Mouse (Mus musculus): ENCODE data around the gene Tbl1x.

The Tbl1x gene

DNA sequence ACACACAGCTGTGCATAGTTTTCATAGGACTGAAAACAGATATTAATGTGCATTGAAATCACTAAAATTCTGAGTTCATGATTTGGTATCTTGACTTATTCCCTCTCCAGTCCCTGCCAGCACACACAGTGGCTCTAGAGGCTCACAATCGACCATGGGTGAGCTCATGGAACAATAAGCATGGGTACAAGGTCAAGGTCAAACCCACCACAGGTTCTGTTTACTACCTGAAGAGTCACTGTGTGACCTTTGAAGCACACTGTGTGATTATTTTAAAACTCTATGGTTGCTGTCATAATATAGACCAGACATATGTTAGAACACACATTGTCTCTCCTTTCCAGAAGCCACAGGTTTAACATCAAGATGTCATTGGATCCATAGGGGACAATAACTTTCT lies 96.7 kb downstream of the Tbl1x start:
- DNase-seq (ENCODE audit: low read depth, low spot score) = no peak

- DNase-seq (ENCODE audit: low read depth, low spot score) = peak; percentile 70
These were observed 98.3 kb downstream of the Tbl1x start for GRCm38 (mm10) chrX:77608947-77609703.

- DNase-seq (ENCODE audit: low read depth, low spot score) = no peak
These were observed 101.1 kb downstream of the Tbl1x start for GRCm38 (mm10) chrX:77611938-77612337.

GRCm38 (mm10) chrX:77613041-77613440 lies 102.2 kb downstream of the Tbl1x start:
- no peak for DNase-seq (ENCODE audit: low read depth, low spot score)

- DNase-seq (ENCODE audit: low read depth, low spot score) = peak; percentile 4
These were observed 105.0 kb downstream of the Tbl1x start for GRCm38 (mm10) chrX:77615735-77616293.

DNA sequence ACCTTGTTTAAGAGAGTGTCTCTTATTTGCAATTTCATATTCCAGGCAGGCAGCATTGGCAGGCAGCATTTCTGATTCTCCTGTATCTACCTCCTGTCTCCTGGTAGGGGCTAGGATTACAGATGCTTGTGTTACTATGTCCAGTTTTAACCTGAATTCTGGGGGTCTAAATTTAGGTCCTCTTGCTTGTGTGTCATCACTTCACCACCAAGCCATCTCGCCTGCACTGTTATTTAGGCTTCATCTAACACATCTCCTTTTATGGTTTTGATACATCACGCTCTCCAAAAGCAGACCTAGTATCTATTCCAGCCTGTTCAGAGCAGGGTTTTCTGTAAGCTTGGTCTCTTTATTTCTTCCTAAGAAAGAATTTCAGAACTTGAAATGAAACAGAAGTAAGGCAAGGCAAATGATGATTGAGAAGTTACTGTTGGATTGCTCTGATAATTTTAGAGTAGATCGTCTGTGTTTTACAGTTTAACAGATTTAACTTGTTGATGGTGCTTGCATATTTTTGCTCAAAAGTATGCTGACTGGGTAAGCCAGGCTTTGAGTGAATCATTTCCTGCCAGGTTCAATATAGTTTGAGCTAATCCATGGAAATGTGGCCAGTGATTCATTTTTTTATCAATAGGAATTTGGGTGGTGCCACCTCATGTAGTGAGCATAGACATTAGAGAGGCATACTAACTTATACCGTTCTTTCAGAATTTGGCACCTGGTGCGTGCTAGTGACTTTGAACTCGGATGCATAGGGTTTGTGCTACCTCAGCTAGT lies 106.7 kb downstream of the Tbl1x start:
- no peak for DNase-seq (ENCODE audit: low read depth, low spot score)

GRCm38 (mm10) chrX:77630439-77630838 lies 119.6 kb downstream of the Tbl1x start:
- no peak for DNase-seq (ENCODE audit: low read depth, low spot score)

GRCm38 (mm10) chrX:77636499-77636898 lies 125.7 kb downstream of the Tbl1x start:
- DNase-seq (ENCODE audit: low read depth, low spot score) = no peak

GRCm38 (mm10) chrX:77638076-77638475 lies 127.3 kb downstream of the Tbl1x start:
- peak; percentile 35 for DNase-seq (ENCODE audit: low read depth, low spot score)

- no peak for DNase-seq (ENCODE audit: low read depth, low spot score)
These were observed 129.5 kb downstream of the Tbl1x start for GRCm38 (mm10) chrX:77640301-77640700.

DNA sequence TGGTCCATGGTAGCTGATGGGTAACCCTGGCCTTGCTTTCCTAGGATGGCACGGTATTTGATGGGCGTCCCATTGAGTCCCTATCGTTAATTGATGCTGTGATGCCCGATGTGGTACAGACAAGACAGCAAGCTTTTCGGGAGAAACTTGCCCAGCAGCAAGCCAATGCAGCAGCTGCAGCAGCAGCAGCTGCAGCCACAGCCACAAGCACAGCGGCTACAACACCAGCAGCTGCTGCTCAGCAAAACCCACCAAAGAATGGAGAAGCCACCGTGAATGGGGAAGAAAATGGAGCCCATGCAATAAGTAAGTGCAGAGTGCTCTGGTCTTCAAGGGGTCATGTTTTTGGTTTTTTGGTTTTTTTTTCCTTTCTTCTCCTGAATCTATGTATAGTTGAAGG lies 135.4 kb downstream of the Tbl1x start:
- no peak for DNase-seq (ENCODE audit: low read depth, low spot score)

DNA sequence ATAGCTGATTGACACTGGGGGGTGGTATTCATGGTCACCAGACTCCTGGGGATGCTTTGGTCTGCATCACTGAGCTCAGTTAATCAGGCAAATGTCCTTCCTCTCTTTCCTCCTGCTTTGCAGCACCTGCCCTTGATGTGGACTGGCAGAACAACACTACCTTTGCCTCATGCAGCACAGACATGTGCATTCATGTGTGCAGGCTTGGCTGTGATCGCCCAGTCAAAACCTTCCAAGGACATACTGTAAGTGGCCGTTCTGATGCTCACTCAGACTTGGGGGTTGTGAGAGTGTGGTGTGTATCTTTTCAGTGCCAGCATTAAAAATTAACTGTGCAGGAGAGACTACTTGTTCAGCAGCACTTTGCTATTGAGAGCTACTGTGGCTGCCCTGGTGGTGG lies 139.4 kb downstream of the Tbl1x start:
- no peak for DNase-seq (ENCODE audit: low read depth, low spot score)

GRCm38 (mm10) chrX:77662030-77662429 lies 151.2 kb downstream of the Tbl1x start:
- no peak for DNase-seq (ENCODE audit: low read depth, low spot score)

- no peak for DNase-seq (ENCODE audit: low read depth, low spot score)
These were observed 152.5 kb downstream of the Tbl1x start for GRCm38 (mm10) chrX:77663276-77663675.

DNA sequence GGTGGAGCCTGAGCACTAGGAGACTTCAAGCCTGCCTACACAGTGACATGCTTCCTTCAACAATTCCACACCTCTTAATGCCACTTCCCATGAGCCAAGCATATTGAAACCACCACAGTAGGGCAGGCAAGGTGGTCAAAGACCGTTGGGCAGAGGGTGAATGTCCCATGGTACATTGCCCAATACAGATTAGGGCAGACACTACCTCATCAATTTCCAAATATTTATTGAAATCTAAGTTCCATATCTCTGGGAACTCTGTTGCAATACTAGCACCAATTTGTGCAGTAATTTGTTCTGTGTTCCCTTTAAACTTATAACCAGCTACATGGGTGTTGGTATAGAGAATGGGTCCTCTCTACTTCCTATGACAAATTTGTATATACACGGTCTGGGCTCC lies 154.2 kb downstream of the Tbl1x start:
- no peak for DNase-seq (ENCODE audit: low read depth, low spot score)

DNA sequence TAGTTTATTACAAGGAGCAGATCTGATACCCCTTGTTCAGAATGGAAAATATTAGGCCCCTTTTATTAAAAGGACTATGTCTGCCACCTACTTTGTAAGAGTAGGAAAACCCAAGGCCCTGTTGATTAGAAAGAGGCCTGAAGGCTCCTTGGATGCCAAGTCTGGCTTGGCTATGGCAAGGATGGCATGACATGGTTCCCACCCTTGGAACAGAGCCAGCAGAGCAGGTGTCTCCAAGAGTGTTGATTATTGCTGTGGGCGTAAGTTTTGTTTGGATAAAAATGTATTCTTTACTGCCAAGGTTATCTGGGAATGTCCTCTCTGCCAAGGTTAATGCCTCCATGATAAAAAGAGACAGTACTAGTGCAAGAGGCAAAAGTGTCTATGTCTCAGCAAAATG lies 156.1 kb downstream of the Tbl1x start:
- no peak for DNase-seq (ENCODE audit: low read depth, low spot score)

DNA sequence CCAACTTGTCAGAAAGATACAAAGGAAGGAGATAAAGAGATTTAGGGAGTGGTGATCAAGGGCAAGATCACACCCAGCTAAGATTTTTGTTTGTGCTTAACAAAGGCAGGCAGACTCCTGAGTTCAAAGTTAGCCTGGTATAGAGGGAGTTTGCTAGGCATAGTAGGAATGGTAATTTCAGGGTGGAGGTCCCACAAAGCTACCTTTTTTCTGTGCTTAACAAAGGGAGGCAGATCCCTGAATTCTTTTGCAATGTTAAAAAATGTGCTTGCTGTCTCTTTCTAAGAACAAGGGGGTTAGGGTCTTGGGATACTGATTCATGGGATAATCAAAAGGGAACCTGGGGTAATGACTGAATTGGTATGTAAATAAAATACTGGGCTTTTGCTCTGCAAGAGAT lies 156.6 kb downstream of the Tbl1x start:
- DNase-seq (ENCODE audit: low read depth, low spot score) = peak; percentile 82

DNA sequence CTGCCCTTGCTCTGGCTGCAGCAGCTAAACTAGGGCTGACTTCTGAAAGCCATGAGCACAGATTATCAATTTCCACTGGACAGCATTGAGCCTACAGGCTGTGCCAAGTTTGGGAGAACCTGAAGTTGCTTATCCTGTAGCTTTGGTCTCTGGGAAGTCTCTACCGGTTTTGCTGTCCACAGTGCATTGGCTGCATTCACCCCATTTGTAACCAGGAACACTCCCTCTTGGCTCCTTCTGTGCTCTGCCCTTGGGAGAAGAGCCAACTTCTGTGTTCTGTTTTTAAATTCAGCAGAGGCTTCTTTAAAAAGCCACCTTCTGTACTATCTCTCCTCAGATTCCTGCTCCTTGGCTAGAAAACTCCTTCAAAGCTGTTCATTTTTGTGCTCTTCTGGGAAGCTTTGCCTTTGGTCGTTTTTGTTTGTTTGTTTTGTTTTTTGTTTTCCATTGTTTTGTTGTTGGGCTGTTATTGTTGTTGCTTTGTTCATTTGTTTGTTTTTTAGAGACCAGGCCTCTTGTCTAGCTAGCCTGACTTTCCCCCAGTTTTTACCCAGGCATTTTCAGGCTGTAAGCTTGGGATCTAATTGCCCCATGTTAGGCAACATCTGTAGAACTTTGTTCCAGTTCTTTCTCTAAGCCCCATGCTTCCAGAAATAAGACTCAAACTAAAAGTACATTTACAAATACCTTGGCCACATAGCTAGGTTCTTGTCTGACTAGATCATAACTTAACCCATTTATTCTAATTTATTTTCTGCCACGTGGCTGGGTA lies 159.2 kb downstream of the Tbl1x start:
- no peak for DNase-seq (ENCODE audit: low read depth, low spot score)
